In genomic region chr5:33997829-33998504, GRCm38 (mm10) we compare ENCODE assay signal across 8 mouse cellular contexts. TPM values are rescaled to one million over a fixed set of nuclear protein-coding genes. Genes with fewer than 3 reads are reported as not detected.
DNase-seq lines count a peak whose midpoint lies in the region; ATAC-seq and TF ChIP-seq lines count a peak whose summit lies in the region.

No protein-coding gene starts in this region.

- no peaks in the 10 kb centered on the region for H3K9me3 ChIP-seq in heart, embryonic 16.5 days (replicated peaks; ENCODE audit: control insufficient read depth, low read length)
- no peaks in the 10 kb centered on the region for H3K9me3 ChIP-seq in forebrain, embryonic 12.5 days
- no peaks in the 10 kb centered on the region for H3K9me3 ChIP-seq in liver, postnatal 0 days (ENCODE audit: low read length)

- no peak for TF ChIP-seq EP300 in liver, postnatal 0 days (IDR thresholded peaks at IDR 0.05; ENCODE audit: low read depth)

- TF ChIP-seq POLR2A in bone marrow macrophage, adult 2 months (IDR thresholded peaks at IDR 0.05; ENCODE audit: borderline replicate concordance, low read depth, low read length): no peak

- no peak for TF ChIP-seq CTCF in bone marrow macrophage, adult 2 months (IDR thresholded peaks at IDR 0.05; ENCODE audit: low read depth, low read length)
- no peak for TF ChIP-seq CTCF in liver, postnatal 0 days (IDR thresholded peaks at IDR 0.05; ENCODE audit: low read depth)

- WGBS in heart, embryonic 16.5 days: 77% methylated on average over 20 of the region's 20 CpGs
- WGBS in forebrain, embryonic 12.5 days: 70% methylated on average over 20 of the region's 20 CpGs
- 70% methylated on average over 20 of the region's 20 CpGs for WGBS in liver, postnatal 0 days (ENCODE audit: insufficient replicate concordance)

- 0 out of 2 replicates have a peak, but pooled peaks cover 3% of the 10 kb centered on the region for H3K4me1 ChIP-seq in heart, embryonic 16.5 days (ENCODE audit: control insufficient read depth, insufficient read depth, low read length)
- H3K4me1 ChIP-seq in bone marrow macrophage, adult 2 months (ENCODE audit: control insufficient read depth, insufficient read depth, low read length): peaks cover 2% of the 10 kb centered on the region; the same call in 1 of the 2 replicates
- H3K4me1 ChIP-seq in forebrain, embryonic 12.5 days: peaks cover 41% of the 10 kb centered on the region
- H3K4me1 ChIP-seq in liver, postnatal 0 days (ENCODE audit: insufficient read depth): peaks cover 17% of the 10 kb centered on the region; the same call in 1 of the 2 replicates

- no peaks in the 10 kb centered on the region for H3K36me3 ChIP-seq in heart, embryonic 16.5 days (ENCODE audit: control insufficient read depth, insufficient read depth)
- H3K36me3 ChIP-seq in forebrain, embryonic 12.5 days (replicated peaks): peaks cover 21% of the 10 kb centered on the region
- H3K36me3 ChIP-seq in liver, postnatal 0 days (replicated peaks; ENCODE audit: insufficient read depth, low read length): no peaks in the 10 kb centered on the region

- H3K4me3 ChIP-seq in heart, embryonic 16.5 days (ENCODE audit: low read length): peak overlapping the region; percentile 79
- H3K4me3 ChIP-seq in bone marrow macrophage, adult 2 months (ENCODE audit: insufficient read depth, low read length): peak overlapping the region; percentile 70
- peak overlapping the region; percentile 82 for H3K4me3 ChIP-seq in forebrain, embryonic 12.5 days (replicated peaks)
- peak overlapping the region; percentile 56 for H3K4me3 ChIP-seq in liver, postnatal 0 days (ENCODE audit: low read depth, low read length)

- no peak for ATAC-seq in heart, embryonic 16.5 days (replicated peaks; ENCODE audit: extremely low read depth, insufficient read depth, low FRiP score)
- no peak for ATAC-seq in forebrain, embryonic 12.5 days (ENCODE audit: low FRiP score)
- ATAC-seq in liver, postnatal 0 days: no peak

- no peak overlapping the region for H3K27ac ChIP-seq in heart, embryonic 16.5 days (ENCODE audit: low read length)
- no peak overlapping the region for H3K27ac ChIP-seq in bone marrow macrophage, adult 2 months (ENCODE audit: insufficient read depth, low read depth, low read length)
- H3K27ac ChIP-seq in forebrain, embryonic 12.5 days: 0 out of 2 replicates have a peak overlapping the region, but pooled peaks have one; percentile 97
- no peak overlapping the region for H3K27ac ChIP-seq in liver, postnatal 0 days (ENCODE audit: low read depth)

- intact Hi-C loops in heart, postnatal 10 days (cut with DNase I): no loop called here
- intact Hi-C loops in left cerebral cortex, postnatal 14 days (cut with DNase I): loop anchor here (2.0 to 10.0 kb wide), 2 partner anchors 197 to 291 kb away; partner anchors contain the start of genes Cfap99 and Zfyve28

- DNase-seq in heart, postnatal 10 days: no peak
- no peak for DNase-seq in liver, postnatal 0 days
- no peak for DNase-seq in yolk sac, embryonic 10.5 days (ENCODE audit: low spot score)
- no peak for DNase-seq in layer of hippocampus, postnatal 36 days
- no peak for DNase-seq in left cerebral cortex, postnatal 14 days (ENCODE audit: low spot score in 2 of 2)

- H3K9ac ChIP-seq in heart, embryonic 16.5 days (ENCODE audit: low read length): no peak overlapping the region
- peak overlapping the region; percentile 88 for H3K9ac ChIP-seq in forebrain, embryonic 12.5 days
- no peak overlapping the region for H3K9ac ChIP-seq in liver, postnatal 0 days (replicated peaks)

- H3K27me3 ChIP-seq in heart, embryonic 16.5 days (ENCODE audit: control insufficient read depth, insufficient read depth, low read length): peaks cover 53% of the 10 kb centered on the region
- H3K27me3 ChIP-seq in forebrain, embryonic 12.5 days: peaks cover 28% of the 10 kb centered on the region
- H3K27me3 ChIP-seq in liver, postnatal 0 days (ENCODE audit: insufficient read depth, low read length): peaks cover 53% of the 10 kb centered on the region

- H3K4me2 ChIP-seq in heart, embryonic 16.5 days (ENCODE audit: low read depth, low read length): peak overlapping the region; percentile 98
- H3K4me2 ChIP-seq in forebrain, embryonic 12.5 days: peak overlapping the region; percentile 88
- H3K4me2 ChIP-seq in liver, postnatal 0 days (ENCODE audit: low read depth, low read length): peak overlapping the region; percentile 70; the same call in 1 of the 2 replicates

RNA-seq across cellular contexts. Expression of gene Nat8l, which starts 2.2 kb away (rescaled TPM):
- polyA plus RNA-seq in heart, embryonic 16.5 days (2015; fragmentation: Nextera tagmentation; extraction: Ambion mirVana): 0.38 and 0.46 TPM in 2 replicates
- total RNA-seq in heart, postnatal 10 days (2021): 1 to 10 TPM; 1.8 to 2.4 TPM
- polyA plus RNA-seq in bone marrow macrophage, adult 2 months (2012; ENCODE audit: insufficient read depth, insufficient read length, missing spikeins): 3.4 and 4.1 TPM in 2 replicates
- polyA plus RNA-seq in forebrain, embryonic 12.5 days (2016; fragmentation: Nextera tagmentation; extraction: Ambion mirVana): 2.4 and 3.1 TPM in 2 replicates
- polyA plus RNA-seq in liver, postnatal 0 days (2015; fragmentation: Nextera tagmentation; extraction: Ambion mirVana): 0.08 and 0.14 TPM in 2 replicates
- 100 to 1,000 TPM; 125 to 138 TPM for total RNA-seq in layer of hippocampus, postnatal 36 days (2021)
- 100 to 1,000 TPM; 123 to 129 TPM for total RNA-seq in left cerebral cortex, postnatal 14 days (2021)

RNA-seq across cellular contexts. Expression of gene Gm1673, which starts 14.7 kb away (rescaled TPM):
- 41.3 and 44.5 TPM in 2 replicates for polyA plus RNA-seq in heart, embryonic 16.5 days (2015; fragmentation: Nextera tagmentation; extraction: Ambion mirVana)
- total RNA-seq in heart, postnatal 10 days (2021): 1 to 10 TPM; 7.0 to 7.5 TPM
- polyA plus RNA-seq in bone marrow macrophage, adult 2 months (2012; ENCODE audit: insufficient read depth, insufficient read length, missing spikeins): 14.0 and 21.6 TPM in 2 replicates
- 387 and 405 TPM in 2 replicates for polyA plus RNA-seq in forebrain, embryonic 12.5 days (2016; fragmentation: Nextera tagmentation; extraction: Ambion mirVana)
- 3.6 and 6.0 TPM in 2 replicates for polyA plus RNA-seq in liver, postnatal 0 days (2015; fragmentation: Nextera tagmentation; extraction: Ambion mirVana)
- total RNA-seq in layer of hippocampus, postnatal 36 days (2021): 10 to 100 TPM; 58.2 to 70.7 TPM
- total RNA-seq in left cerebral cortex, postnatal 14 days (2021): 100 to 1,000 TPM; 101 to 117 TPM
